Mouse (Mus musculus): Measurements from ENCODE around the gene Ggt1.

GRCm38 (mm10) chr10:75564687-75565265 lies 3.4 kb downstream of the Ggt1 start:
- TF ChIP-seq CTCF (IDR thresholded peaks at IDR 0.05; ENCODE audit: low read depth, low read length) (no peak), GATA1 (IDR thresholded peaks at IDR 0.05; ENCODE audit: borderline replicate concordance, low read length) (no peak), GATA2 (IDR thresholded peaks at IDR 0.05; ENCODE audit: borderline replicate concordance, low read depth, low read length) (no peak), TAL1 (conservative IDR thresholded peaks at IDR 0.05; ENCODE audit: low read depth, low read length) (no peak), POLR2AphosphoS5 (IDR thresholded peaks at IDR 0.05; ENCODE audit: insufficient replicate concordance, low read depth, low read length) (no peak)

Data from G1E (cell line).